Mouse (Mus musculus) forebrain, embryonic 11.5 days (tissue): ENCODE data around the gene 2310022A10Rik. TPM values are rescaled to one million over a fixed set of nuclear protein-coding genes. Genes with fewer than 3 reads are reported as not detected.

Source experiments
- ATAC-seq: fragments of 200-750 bp; cut with Nextera tagmentation; replicated peaks from 2 replicates; pipeline ENCODE4 v1.8.0; 2017; ENCODE audit warnings: moderate TSS enrichment; ENCODE audit not compliant: low FRiP score
- DNase-seq: peaks from one replicate; pipeline ENCODE4 v3.0.0-alpha.2; 2017; ENCODE audit warnings: low spot score
- H3K27ac ChIP-seq: fragments of 300-500 bp; sonication (generic); 2 replicates; pipeline ENCODE4 v1.5.1; 2014; ENCODE audit warnings: low read depth, low read length
- H3K27me3 ChIP-seq: fragments of 300-500 bp; sonication (generic); 2 replicates; pipeline ENCODE4 v1.6.1; 2014; ENCODE audit warnings: mild to moderate bottlenecking, low read length, mixed read lengths; ENCODE audit not compliant: control insufficient read depth, insufficient read depth
- H3K36me3 ChIP-seq: fragments of 300-500 bp; sonication (generic); 2 replicates; pipeline ENCODE4 v1.6.1; 2014; ENCODE audit warnings: mild to moderate bottlenecking, low read length, moderate library complexity, mixed read lengths; ENCODE audit not compliant: control insufficient read depth, insufficient read depth
- H3K4me1 ChIP-seq: fragments of 300-500 bp; sonication (generic); replicated peaks from 2 replicates; pipeline ENCODE4 v1.6.1; 2014; ENCODE audit warnings: low read length, mixed read lengths; ENCODE audit not compliant: control insufficient read depth, insufficient read depth
- H3K4me2 ChIP-seq: fragments of 300-500 bp; sonication (generic); 2 replicates; pipeline ENCODE4 v1.6.1; 2014; ENCODE audit warnings: low read depth, mild to moderate bottlenecking, low read length, moderate library complexity, mixed read lengths; ENCODE audit not compliant: severe bottlenecking
- H3K4me3 ChIP-seq: fragments of 300-500 bp; sonication (generic); 2 replicates; pipeline ENCODE4 v1.5.1; 2014; ENCODE audit warnings: low read depth, low read length
- H3K9ac ChIP-seq: fragments of 300-500 bp; sonication (generic); 2 replicates; pipeline ENCODE4 v1.6.1; 2014; ENCODE audit warnings: low read length
- H3K9me3 ChIP-seq: fragments of 300-500 bp; sonication (generic); 2 replicates; pipeline ENCODE4 v1.6.1; 2016; ENCODE audit warnings: low read length, mixed read lengths; ENCODE audit not compliant: control insufficient read depth
- whole genome bisulfite sequencing: fragments of 180-500 bp; shearing (Covaris S2); extraction: QIAGEN DNeasy Blood & Tissue Kit; methylation state at CpG from one replicate; pipeline ENCODE4 v1.1.7; 2014; 5-methylcytosine and 5-hydroxymethylcytosine counted together
- polyA plus RNA-seq: library from polyadenylated mRNA; unstranded; fragments of >200 nt; fragmentation: Nextera tagmentation; extraction: Ambion mirVana; gene quantifications from 2 replicates; pipeline ENCODE4 v1.2.1, GENCODE M21; 2014

Gene 2310022A10Rik
- polyA plus RNA-seq, 1 experiment from 2014 or later, result 34.0 TPM

DNA sequence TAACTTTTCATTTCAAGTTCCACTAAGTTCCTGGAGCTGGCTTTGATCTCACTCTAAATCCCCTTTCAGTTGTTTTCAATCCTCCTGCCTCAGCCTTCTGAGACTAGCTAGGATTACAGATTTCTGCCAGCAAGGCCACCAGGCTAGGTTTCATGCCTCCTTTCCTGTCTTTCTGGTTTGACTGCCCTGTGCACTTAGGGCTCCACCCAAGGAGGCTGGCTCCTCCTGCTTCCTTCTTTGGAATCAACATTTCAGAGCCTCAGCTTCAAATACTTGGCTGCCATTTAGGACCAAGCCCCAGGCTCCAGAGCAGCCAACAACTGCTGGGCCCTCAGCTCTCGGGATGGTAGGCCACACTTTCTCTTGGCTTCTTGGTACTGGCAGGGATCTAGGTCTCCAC is 32.4 kb upstream of the 2310022A10Rik start:
- Histone ChIP-seq H3K9me3 (no peaks in the 10 kb centered on the region), H3K4me1 (no peaks in the 10 kb centered on the region), H3K27ac (no peak overlapping the region), H3K27me3 (no peaks in the 10 kb centered on the region), H3K4me3 (no peak overlapping the region), H3K4me2 (no peak overlapping the region), H3K36me3 (no peaks in the 10 kb centered on the region), H3K9ac (no peak overlapping the region)
- WGBS, result 80% methylated on average over 1 of the region's 1 CpGs
- no peak for ATAC-seq
- DNase-seq, result no peak

DNA sequence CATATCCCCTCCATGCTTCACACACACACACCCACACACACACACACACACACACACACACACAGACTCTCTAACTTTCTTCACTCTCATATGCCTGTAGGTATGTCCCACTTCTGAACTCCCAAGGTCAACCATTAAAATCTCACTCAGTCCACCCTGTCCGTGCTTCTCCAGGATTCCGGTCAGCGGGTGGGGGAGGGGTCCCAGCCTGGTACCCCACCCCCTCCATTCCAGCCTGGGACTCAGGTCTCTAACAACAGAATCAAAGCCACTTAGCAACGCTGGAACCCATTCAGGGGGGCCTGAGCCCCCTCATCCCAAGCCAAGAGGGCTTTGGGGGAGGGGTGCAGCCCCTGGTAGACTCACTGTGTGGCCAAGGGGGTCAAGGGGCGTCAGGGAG is 30.1 kb upstream of the 2310022A10Rik start, which contains the start of gene Hipk4:
Hipk4 (plus strand) TSS at position 301 of the 400 bp plus-strand sequence.
- ATAC-seq (no peak), DNase-seq (no peak)
- Histone ChIP-seq H3K4me2 (no peak within 1 kb of the TSS), H3K4me3 (no peak within 1 kb of the TSS), H3K4me1 (no peaks in the 10 kb centered on the region), H3K9me3 (no peaks in the 10 kb centered on the region), H3K27me3 (no peaks in the 10 kb centered on the region), H3K9ac (no peak within 1 kb of the TSS), H3K36me3 (no peaks in the 10 kb centered on the region), H3K27ac (no peak within 1 kb of the TSS)
- 63% methylated on average over 5 of the region's 5 CpGs for WGBS

DNA sequence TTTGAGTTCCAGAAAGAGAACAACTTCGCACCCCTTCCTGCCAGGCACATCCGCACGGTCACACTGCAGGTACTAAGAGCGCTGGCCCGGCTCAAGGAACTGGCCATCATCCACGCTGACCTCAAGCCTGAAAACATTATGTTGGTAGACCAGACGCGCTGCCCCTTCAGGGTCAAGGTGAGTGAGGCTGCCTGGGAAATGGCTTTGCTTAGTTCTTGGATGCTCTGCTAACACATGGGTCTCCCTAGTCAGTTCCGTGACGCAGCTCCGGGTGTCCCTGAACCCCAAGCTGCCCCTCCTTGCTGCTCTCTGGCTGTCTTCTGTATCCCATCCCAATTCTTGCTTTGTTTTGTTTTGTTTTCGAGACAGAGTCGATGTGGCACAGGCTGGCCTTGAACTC is 29.2 kb upstream of the 2310022A10Rik start:
- Histone ChIP-seq H3K4me2 (no peak overlapping the region), H3K4me3 (no peak overlapping the region), H3K27me3 (no peaks in the 10 kb centered on the region), H3K36me3 (no peaks in the 10 kb centered on the region), H3K9me3 (no peaks in the 10 kb centered on the region), H3K27ac (no peak overlapping the region), H3K9ac (no peak overlapping the region), H3K4me1 (no peaks in the 10 kb centered on the region)
- 93% methylated on average over 13 of the region's 13 CpGs for WGBS
- no peak for DNase-seq
- ATAC-seq, result no peak

DNA sequence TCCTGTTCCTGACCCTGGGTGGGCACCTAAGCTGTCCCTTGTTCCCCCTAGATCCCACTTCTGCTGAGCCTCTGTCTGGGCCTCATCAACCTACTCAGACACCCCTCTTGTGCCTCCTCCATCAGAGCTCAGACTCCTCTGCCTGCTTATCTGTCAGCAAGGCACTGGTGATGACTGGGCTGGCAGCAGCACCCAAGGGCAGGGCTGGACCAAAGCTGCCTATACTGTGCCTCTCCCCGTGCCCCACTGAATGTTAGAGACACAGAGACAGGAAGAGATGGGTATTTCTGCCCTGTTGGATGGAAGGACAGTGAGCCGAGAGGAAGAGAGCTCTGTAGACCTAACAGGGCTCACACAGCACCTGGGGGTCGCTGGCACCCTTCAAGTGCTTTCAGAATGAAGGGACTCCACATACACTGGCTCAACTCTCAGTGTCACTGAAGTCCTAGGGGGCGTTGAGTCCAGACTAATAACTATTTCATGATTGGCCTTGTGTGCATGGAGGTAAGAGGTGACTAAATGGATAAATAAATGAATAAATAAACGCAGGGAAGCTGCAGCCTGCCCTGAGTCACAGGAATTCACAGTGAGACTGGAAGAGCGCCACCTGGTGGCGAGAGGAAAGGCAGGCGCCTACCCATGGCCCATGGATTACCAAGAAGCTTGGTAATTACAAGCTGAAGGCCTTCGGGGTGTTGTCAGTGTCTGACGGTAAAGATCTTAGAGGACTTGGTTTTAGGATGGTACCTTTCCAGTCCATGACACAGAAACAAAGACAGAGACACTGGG is 26.8 kb upstream of the 2310022A10Rik start:
- 27% methylated on average over 10 of the region's 10 CpGs for WGBS
- Histone ChIP-seq H3K9ac (no peak overlapping the region), H3K36me3 (no peaks in the 10 kb centered on the region), H3K4me2 (no peak overlapping the region), H3K9me3 (no peaks in the 10 kb centered on the region), H3K4me3 (no peak overlapping the region), H3K27me3 (no peaks in the 10 kb centered on the region), H3K27ac (no peak overlapping the region), H3K4me1 (no peaks in the 10 kb centered on the region)
- peak; percentile 66; the same call in 1 of the 2 replicates for ATAC-seq
- DNase-seq, result peak; percentile 88

DNA sequence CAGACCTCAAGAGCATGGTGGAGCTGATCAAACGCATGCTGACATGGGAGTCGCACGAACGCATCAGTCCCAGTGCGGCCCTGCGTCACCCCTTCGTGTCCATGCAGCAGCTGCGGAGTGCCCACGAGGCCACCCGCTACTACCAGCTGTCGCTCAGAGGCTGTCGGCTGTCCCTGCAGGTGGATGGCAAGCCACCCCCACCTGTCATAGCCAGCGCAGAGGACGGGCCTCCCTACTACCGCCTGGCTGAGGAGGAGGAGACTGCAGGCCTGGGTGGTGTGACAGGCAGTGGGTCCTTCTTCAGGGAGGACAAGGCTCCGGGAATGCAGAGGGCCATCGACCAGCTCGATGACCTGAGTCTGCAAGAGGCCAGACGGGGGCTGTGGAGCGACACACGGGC is 24.0 kb upstream of the 2310022A10Rik start:
- DNase-seq, result no peak
- WGBS, result 87% methylated on average over 21 of the region's 21 CpGs
- H3K4me1 ChIP-seq, result no peaks in the 10 kb centered on the region
- ATAC-seq, result no peak
- no peak overlapping the region for H3K4me2 ChIP-seq
- no peaks in the 10 kb centered on the region for H3K9me3 ChIP-seq
- no peaks in the 10 kb centered on the region; the same call in 1 of the 2 replicates for H3K36me3 ChIP-seq
- H3K4me3 ChIP-seq, result no peak overlapping the region
- no peaks in the 10 kb centered on the region for H3K27me3 ChIP-seq
- H3K27ac ChIP-seq, result no peak overlapping the region
- no peak overlapping the region for H3K9ac ChIP-seq

DNA sequence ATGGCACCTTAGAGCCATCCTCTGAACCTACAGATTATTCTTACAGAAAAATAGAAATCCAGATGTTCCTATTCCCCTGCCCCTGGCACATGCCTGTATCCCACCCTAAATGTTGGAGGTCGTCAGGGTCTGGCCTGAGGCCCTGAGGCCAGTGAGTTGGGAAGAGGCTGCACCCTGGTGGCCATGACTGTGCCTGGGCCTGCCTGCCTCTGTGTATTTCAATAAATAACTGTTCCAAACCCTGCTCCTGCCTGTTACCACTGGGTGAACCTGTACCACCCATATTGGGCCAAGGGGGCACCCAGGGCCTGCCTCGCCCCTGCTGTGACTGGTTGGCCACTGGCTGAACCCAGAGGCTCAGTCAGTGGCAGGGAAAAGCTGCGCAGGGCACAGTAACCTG is 22.1 kb upstream of the 2310022A10Rik start:
- Histone ChIP-seq H3K4me2 (no peak overlapping the region), H3K36me3 (no peaks in the 10 kb centered on the region; the same call in 1 of the 2 replicates), H3K4me3 (no peak overlapping the region), H3K27ac (no peak overlapping the region), H3K9ac (no peak overlapping the region), H3K4me1 (no peaks in the 10 kb centered on the region), H3K27me3 (no peaks in the 10 kb centered on the region), H3K9me3 (no peaks in the 10 kb centered on the region)
- DNase-seq, result no peak
- 77% methylated on average over 3 of the region's 3 CpGs for WGBS
- no peak for ATAC-seq

DNA sequence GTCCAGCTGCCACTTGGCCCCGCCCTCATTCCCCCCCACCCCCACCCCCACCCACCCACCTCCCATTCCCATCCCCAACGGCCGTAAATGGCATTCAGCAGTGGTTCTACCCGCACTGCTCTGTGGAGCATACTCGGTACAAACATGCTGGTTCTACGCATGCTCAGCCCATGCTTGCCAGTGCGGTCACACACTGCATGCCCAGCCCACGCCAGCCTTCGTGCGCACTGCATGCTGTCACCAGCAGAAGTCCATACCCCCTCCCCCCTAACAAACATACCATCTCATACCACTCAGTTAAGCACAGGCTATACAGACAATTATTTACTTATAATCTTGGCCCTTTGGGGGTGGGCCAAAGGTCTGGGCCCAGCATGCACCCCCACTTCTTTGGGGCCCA is 21.3 kb upstream of the 2310022A10Rik start:
- Histone ChIP-seq H3K4me2 (no peak overlapping the region), H3K36me3 (no peaks in the 10 kb centered on the region; the same call in 1 of the 2 replicates), H3K9ac (no peak overlapping the region), H3K4me1 (no peaks in the 10 kb centered on the region), H3K27ac (no peak overlapping the region), H3K9me3 (no peaks in the 10 kb centered on the region), H3K27me3 (no peaks in the 10 kb centered on the region), H3K4me3 (no peak overlapping the region)
- DNase-seq (no peak), ATAC-seq (no peak; the same call in 1 of the 2 replicates)
- WGBS, result 91% methylated on average over 10 of the region's 10 CpGs

DNA sequence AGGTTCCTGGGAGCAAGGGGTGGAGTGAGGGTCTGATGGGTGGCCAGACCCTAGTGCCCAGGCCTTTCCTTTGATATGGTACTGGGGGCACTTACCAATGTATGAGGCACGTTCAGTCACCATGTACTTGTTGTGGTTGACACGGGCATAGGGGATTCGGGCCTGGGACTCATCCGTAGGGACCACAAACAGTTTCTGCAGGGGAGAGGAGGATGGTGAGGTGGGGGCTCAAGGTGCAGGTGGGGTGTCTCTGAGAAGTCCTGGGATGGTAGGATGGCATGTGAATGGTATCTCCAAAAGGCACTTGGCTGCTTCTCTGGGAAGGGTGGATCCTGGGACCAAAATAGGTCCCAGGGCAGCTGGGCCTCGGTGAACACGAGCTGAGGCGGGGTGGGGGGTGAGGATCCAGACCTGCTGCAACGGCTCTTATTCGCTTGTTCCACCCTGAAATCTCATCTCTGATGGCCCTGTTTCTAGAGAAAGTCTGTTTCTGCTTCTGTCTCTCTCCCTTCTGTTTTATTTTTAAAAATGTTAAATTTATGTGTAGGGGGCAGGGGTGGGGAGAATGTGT is 20.5 kb upstream of the 2310022A10Rik start:
- no peaks in the 10 kb centered on the region for H3K9me3 ChIP-seq
- no peak overlapping the region for H3K4me2 ChIP-seq
- no peak overlapping the region for H3K4me3 ChIP-seq
- no peaks in the 10 kb centered on the region for H3K27me3 ChIP-seq
- H3K9ac ChIP-seq, result no peak overlapping the region
- WGBS, result 89% methylated on average over 9 of the region's 9 CpGs
- no peak overlapping the region for H3K27ac ChIP-seq
- H3K4me1 ChIP-seq, result no peaks in the 10 kb centered on the region
- no peak for DNase-seq
- no peaks in the 10 kb centered on the region; the same call in 1 of the 2 replicates for H3K36me3 ChIP-seq
- ATAC-seq, result no peak
